Mouse (Mus musculus) gastrocnemius, postnatal 10 days (tissue): Measurements from ENCODE around the gene Aak1. TPM values are rescaled to one million over a fixed set of nuclear protein-coding genes. Genes with fewer than 3 reads are reported as not detected.
A peak's percentile ranks its signal among the peaks of the same experiment; 100 is the strongest.
"Not testable (repeated sequence)": the region's sequence is repeated elsewhere in the genome, so short reads cannot be mapped to it uniquely, and the experiment has no call there.

ENCODE experiments used
- DNase-seq: peaks from one replicate; pipeline ENCODE4 v3.0.0; 2021; ENCODE audit warnings: mixed read lengths
- total RNA-seq, 2 experiments: library from RNA; stranded (reverse); gene quantifications; 2 replicates each; pipeline ENCODE4 v1.2.3; 2021

The Aak1 gene
- total RNA-seq, 2 experiments from 2014 or later: 35.7 to 45.3 TPM

GRCm38 (mm10) chr6:86841949-86842348 is 7.4 kb upstream of the Aak1 start:
- DNase-seq: no peak

- DNase-seq: no peak
Measured at GRCm38 (mm10) chr6:86843636-86844035, 5.7 kb upstream of the Aak1 start.

- DNase-seq: no peak
Measured at GRCm38 (mm10) chr6:86846467-86846866, 2.9 kb upstream of the Aak1 start.

- DNase-seq: no peak
Measured at GRCm38 (mm10) chr6:86847816-86848215, 1.5 kb upstream of the Aak1 start.

GRCm38 (mm10) chr6:86848580-86848914 is 770 bp upstream of the Aak1 start:
- DNase-seq: no peak

GRCm38 (mm10) chr6:86849692-86850445 is 552 bp downstream of the Aak1 start:
- peak; percentile 53 for DNase-seq

- DNase-seq: no peak
Measured at GRCm38 (mm10) chr6:86850588-86850987, 1.3 kb downstream of the Aak1 start.

GRCm38 (mm10) chr6:86851561-86851960 is 2.2 kb downstream of the Aak1 start:
- DNase-seq: no peak

- no peak for DNase-seq
Measured at GRCm38 (mm10) chr6:86853928-86854327, 4.6 kb downstream of the Aak1 start.

- DNase-seq: no peak
Measured at GRCm38 (mm10) chr6:86854941-86855340, 5.6 kb downstream of the Aak1 start.

- no peak for DNase-seq
Measured at GRCm38 (mm10) chr6:86858606-86859005, 9.3 kb downstream of the Aak1 start.

GRCm38 (mm10) chr6:86860732-86861463 is 11.6 kb downstream of the Aak1 start:
- no peak for DNase-seq

- DNase-seq: no peak
Measured at GRCm38 (mm10) chr6:86864358-86864757, 15.0 kb downstream of the Aak1 start.

GRCm38 (mm10) chr6:86870335-86870734 is 21.0 kb downstream of the Aak1 start:
- no peak for DNase-seq

- no peak for DNase-seq
Measured at GRCm38 (mm10) chr6:86871783-86872182, 22.5 kb downstream of the Aak1 start.

GRCm38 (mm10) chr6:86874711-86875375 is 25.5 kb downstream of the Aak1 start:
- DNase-seq: no peak

- DNase-seq: no peak
Measured at GRCm38 (mm10) chr6:86876451-86876850, 27.1 kb downstream of the Aak1 start.

- DNase-seq: not testable (repeated sequence)
Measured at GRCm38 (mm10) chr6:86878656-86879055, 29.3 kb downstream of the Aak1 start.

GRCm38 (mm10) chr6:86879314-86879713 is 30.0 kb downstream of the Aak1 start:
- no peak for DNase-seq

GRCm38 (mm10) chr6:86884230-86884629 is 34.9 kb downstream of the Aak1 start:
- DNase-seq: no peak

GRCm38 (mm10) chr6:86884746-86885145 is 35.4 kb downstream of the Aak1 start:
- no peak for DNase-seq

GRCm38 (mm10) chr6:86885816-86886529 is 36.7 kb downstream of the Aak1 start:
- DNase-seq: no peak

GRCm38 (mm10) chr6:86886803-86887202 is 37.5 kb downstream of the Aak1 start:
- no peak for DNase-seq
